Mouse (Mus musculus) olfactory bulb, adult 2 months (tissue): ENCODE data around the gene Fbxw2.

Experiments
- CTCF ChIP-seq: fragments of 200-500 bp; IDR thresholded peaks from 2 replicates; pipeline ENCODE4 v1.5.1; 2012; ENCODE audit warnings: low read depth, mild to moderate bottlenecking, low read length, moderate library complexity; ENCODE audit not compliant: insufficient read depth
- POLR2A ChIP-seq: fragments of 200-500 bp; IDR thresholded peaks from 2 replicates; pipeline ENCODE4 v1.6.1; 2012; ENCODE audit warnings: mild to moderate bottlenecking, low read depth, low read length, moderate library complexity; ENCODE audit not compliant: insufficient read depth

DNA sequence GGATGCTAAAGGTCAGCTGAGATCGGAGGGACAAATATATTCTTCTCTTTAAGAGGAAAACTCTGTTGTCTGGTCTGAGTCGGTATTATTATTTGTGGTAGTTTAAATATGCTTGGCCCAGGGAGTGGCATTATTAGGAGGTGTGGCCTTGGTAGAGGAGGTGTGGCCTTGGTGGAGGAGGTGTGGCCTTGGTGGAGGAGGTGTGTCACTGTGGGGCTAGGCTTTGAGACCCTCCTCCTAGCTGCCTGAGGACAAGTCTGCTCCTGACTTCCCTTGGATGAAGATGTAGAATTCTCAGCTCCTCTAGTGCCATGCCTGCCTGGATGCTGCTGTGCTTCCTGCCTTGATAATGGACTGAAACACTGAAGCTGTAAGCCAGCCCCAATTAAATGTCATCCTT lies 31.6 kb downstream of the Fbxw2 start:
- no peak for TF ChIP-seq POLR2A
- TF ChIP-seq CTCF, result no peak
